Mouse (Mus musculus) thymus, postnatal 0 days (tissue): Measurements from ENCODE around the gene Clec5a. TPM values are rescaled to one million over a fixed set of nuclear protein-coding genes. Genes with fewer than 3 reads are reported as not detected.
"Not testable (repeated sequence)": the region's sequence is repeated elsewhere in the genome, so short reads cannot be mapped to it uniquely, and the experiment has no call there.

ENCODE experiments used
- DNase-seq: peaks from one replicate; pipeline ENCODE4 v3.0.0-alpha.2; 2015; ENCODE audit warnings: low spot score
- polyA plus RNA-seq: library from polyadenylated mRNA; unstranded; fragments of >200 nt; fragmentation: Nextera tagmentation; extraction: Ambion mirVana; gene quantifications from 2 replicates; pipeline ENCODE4 v1.2.1, GENCODE M21; 2015

The Clec5a gene
- 1.1 and 1.2 TPM in 2 replicates for polyA plus RNA-seq

DNA sequence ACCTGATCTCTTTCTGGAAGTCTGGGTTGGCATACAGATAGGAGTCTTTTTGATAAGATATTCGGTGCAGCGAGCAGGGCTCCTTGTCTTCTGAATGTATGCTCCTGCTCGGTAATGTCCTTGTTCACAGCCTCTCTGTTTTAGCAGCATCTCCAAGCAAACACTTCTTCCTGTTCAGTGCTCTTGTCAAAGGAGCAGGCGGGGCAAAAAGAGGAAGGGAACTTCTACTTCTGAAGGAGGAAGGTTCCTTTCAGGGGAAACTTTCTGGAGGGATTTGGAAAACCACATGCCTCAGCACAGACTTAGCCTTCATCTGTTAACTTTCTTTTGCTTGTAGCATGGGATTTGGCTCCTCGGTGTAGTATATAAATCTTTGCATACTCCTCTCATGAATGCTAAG lies at the start of gene Clec5a:
Clec5a (minus strand) TSS at position 177 of the 400 bp plus-strand sequence.
- no peak for DNase-seq

DNA sequence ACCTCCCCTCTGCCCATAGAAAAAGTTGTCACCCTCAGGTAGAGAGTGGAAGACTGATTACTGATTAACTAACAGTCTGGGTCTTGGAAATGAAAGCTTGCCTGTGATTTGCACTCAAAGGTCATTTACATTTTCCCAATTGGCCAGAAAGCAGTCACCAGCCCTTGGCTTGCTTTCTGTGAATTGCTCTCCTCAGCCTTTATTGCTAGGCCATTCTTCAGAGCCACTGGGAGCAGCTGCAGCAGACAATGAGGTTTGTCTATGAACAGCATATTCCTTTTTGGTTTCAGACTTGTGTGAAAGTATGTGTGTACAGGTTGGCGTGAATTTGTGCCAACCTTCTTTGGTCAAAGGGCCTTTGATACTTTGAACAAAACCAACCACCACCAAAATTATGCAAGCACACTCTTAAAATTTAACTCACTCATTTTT lies 49.0 kb upstream of the Clec5a start:
- no peak for DNase-seq

DNA sequence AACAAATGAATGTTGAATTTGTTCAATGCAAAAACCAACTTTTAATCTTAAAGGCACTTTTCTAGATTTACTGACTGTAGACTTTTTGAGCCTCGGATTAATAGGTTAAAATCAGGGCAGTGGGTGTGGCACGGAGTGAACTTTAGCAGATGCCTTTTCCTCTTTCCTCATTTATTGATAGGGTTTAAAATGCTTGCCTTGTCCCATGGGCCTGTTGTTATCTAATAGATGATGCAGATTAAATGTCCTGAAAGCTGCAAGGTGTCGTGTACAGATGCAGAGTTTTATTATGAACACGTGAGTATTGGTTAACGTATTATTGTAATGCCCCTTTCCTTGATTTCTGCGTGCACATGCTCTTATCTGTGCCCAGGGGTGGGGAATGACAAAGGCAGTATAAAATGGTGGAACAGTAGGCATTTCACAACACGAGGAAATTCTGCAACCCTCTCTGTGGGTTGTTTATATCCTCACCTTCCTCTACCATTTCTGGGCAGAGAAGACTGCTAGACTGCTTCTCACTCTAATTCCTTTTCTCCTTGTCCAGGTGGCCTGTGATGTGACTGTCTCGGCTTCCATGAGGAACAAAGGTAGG lies 42.9 kb upstream of the Clec5a start, which contains the start of gene Mgam:
Mgam (plus strand) TSS at position 426 of the 595 bp plus-strand sequence.
- no peak for DNase-seq

GRCm38 (mm10) chr6:40626111-40626510 lies 40.5 kb upstream of the Clec5a start:
- no peak for DNase-seq

DNA sequence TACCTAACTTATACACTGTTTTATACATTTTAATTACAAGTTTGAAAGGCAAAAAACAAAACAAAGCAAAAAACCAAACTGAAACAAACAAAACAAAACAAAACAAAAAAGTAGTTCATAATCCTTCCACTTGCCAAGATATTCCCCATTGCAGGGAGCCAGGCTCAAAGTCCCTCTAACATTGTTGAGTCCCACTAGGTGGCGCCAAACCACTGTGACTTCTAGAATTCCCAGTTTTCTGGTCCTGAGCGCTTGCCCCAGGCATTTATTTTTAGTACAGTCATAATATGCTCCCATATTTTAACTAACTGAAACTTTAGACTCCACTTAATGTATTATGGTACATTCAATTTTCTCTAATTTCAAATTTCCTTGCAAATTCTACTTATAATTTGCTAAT lies 32.3 kb upstream of the Clec5a start:
- DNase-seq = peak; percentile 8

DNA sequence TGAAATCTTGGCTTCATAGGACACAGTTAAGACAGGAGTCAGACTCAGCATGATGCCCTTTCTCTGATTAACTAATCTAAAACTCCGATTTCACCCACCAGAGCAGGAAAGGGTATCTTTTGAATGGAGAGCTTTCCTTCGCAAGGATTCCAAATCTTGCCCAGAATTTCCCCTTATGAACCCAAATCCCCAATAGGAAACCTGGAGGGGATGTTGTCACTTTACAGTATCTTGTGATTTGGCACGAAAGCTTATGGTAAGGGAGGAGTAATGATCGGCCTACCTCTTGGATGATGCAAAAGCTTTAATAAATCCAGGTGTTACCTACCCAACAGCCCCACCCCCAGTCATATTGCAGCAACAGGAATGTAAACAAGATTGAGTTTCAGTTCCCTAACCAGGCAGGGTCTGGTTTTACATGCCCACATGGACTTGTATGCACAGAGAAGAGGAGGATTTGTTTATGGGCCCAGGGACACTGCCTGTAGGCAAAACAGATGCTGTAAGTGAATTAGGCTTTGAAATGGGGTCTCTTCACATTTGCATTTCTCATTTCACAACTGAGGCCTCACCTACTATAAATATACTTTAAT lies 27.7 kb upstream of the Clec5a start, which contains the start of gene Tas2r138:
Tas2r138 (minus strand) TSS at position 51 of the 593 bp plus-strand sequence.
- no peak for DNase-seq

GRCm38 (mm10) chr6:40610244-40610643 lies 24.6 kb upstream of the Clec5a start:
- no peak for DNase-seq

- DNase-seq = no peak
Measured at GRCm38 (mm10) chr6:40607431-40607830, 21.8 kb upstream of the Clec5a start.

GRCm38 (mm10) chr6:40598546-40598945 lies 12.9 kb upstream of the Clec5a start:
- not testable (repeated sequence) for DNase-seq

DNA sequence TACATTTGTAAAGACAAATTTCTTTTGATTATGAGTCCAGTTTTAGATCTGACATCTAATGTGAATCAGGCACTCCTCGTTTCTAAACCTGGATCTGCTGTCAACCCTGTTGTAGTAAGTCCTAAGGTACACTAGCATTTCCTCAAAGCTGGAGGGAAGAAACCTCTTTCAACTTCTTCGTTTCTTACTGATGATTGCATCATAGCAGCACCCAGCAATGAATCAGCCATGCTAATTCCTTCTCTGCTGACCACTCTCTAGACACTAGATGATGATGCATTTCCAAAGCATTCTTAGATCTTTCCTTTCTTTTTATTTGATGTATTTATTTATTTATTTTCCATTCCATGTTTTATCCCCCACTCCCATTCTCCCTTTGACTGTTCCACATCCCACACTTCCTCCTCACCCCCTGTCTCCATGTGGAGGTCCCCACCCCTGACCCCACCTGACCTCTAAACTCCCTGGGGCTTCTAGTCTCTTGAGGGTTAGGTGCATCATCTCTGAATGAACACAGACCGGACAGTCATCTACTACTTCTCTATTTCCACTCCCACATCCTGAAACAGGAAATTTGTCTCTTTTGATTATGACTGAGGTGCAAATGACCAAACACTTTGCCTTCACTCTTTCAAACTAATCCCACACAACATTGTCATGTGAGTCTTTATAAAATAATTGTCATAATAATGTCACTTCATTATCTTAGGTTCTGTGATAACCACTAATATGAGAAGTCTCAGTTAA lies 9.4 kb upstream of the Clec5a start:
- DNase-seq = no peak

GRCm38 (mm10) chr6:40588346-40588745 lies 2.7 kb upstream of the Clec5a start:
- DNase-seq = no peak

GRCm38 (mm10) chr6:40584336-40584735 lies 1.3 kb downstream of the Clec5a start:
- DNase-seq = no peak

DNA sequence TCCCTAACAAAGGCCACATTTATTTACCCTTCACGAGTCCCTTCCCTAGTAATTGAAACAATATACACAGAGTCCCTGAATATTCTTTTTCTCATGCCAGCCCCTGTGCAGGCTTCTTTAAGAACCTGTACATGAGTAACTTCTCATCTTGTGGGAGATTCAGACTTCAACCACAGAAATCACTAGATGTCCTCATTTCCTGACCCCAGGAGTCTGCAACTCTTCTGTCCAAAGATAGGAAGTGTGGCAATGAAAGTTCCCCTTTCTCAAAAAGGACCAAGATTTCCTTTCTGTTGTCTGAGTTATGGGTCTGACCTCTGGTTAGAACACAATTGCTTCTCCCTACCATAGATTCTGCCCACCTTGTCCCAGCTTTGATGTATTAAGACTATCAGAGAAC lies 9.3 kb downstream of the Clec5a start:
- no peak for DNase-seq

DNA sequence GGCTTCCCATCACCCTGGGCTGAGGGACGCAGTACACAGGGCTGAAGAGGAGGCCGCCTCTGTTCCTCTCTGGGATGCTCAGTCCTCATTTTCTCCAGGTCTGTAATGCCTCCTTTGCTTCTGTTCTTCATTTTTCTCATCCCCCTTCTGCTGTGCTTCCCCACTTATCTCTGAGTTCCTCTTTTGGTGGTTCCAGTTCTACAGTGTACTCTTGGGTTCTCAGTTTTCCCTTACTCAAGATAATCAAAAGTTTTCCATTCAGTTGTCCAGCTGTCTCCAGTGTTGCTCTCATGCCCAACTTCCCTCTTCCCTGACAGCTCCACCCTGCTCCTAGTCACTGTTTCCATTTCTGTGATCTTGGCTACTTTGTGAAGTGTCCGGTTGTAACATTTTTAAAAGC lies 12.0 kb downstream of the Clec5a start:
- DNase-seq = no peak

DNA sequence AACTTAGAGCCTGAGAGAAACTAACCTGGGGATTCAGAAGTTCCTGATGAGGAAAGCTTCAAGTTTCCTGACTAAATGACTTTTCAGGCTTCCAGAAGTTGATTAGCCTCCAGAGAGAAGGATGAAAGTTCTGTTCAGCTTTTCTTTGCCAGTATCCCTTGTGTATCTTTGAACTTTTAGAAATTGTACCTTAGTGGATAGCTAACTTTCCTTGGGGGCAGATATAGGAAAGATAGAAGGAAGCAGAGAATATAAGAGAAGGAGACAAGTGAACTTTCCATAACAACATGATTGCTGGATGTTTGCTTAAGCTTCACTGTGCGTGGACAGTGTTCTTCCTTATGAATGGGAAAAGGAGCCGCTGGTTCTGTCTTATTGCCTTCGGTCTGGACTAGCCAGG lies 16.4 kb downstream of the Clec5a start, which contains the start of gene Olfr460:
Olfr460 (plus strand) TSS at position 301 of the 400 bp plus-strand sequence.
- DNase-seq = no peak

DNA sequence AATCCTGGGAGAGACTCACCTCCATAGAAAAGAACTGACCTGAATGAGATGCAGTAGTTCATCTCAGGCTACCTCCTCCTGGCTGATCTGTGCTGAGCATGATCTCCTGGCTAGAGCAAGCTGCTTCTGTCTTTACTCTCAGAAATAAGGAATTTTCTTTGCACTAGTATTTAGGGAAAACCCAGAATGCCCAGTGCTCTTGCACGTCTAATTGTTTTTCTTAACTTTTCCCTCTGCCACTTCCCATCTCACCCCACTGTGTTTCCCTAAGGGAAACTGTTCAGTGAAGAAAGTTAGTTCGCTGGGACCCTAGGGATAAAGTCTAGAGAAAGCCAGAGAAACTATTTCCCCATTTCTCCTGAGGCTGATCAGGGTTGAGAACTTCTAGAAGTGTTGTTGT lies 30.7 kb downstream of the Clec5a start, which contains the start of gene Olfr461:
Olfr461 (minus strand) TSS at position 101 of the 400 bp plus-strand sequence.
- no peak for DNase-seq

DNA sequence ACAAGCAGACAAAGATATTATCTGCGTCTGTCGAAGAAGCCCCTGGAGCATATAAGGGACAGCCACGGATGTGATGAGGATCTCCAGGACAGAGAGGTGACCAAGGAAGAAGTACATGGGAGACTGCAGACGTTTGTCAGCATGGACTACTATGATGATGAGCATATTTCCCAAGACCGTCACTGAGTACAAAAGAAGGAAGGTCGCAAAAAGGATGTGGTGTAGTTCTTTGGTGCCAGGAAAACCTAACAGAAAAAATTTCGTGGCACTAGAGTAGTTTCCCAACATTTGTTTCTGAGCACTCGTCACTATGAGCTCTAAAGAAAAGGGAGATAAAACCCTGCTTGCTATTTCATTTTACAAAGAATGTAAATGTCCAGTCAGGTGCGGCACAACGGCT lies 40.9 kb downstream of the Clec5a start:
- no peak for DNase-seq

Other genes with a start within 250 kb of the Clec5a start
- gene E330009J07Rik, start 149.7 kb downstream of the Clec5a start, polyA plus RNA-seq = 16.0 and 17.6 TPM in 2 replicates
- gene Wee2, start 146.7 kb downstream of the Clec5a start, polyA plus RNA-seq = 0.31 and 0.35 TPM in 2 replicates
- gene Ssbp1, start 114.5 kb downstream of the Clec5a start, polyA plus RNA-seq = 190 and 207 TPM in 2 replicates
- gene Tas2r137, start 94.6 kb downstream of the Clec5a start, polyA plus RNA-seq = not detected in 2 replicates
- gene Tas2r108, start 92.3 kb downstream of the Clec5a start, polyA plus RNA-seq = 0.13 and 0.17 TPM in 2 replicates
- gene Prss37, start 66.3 kb downstream of the Clec5a start, polyA plus RNA-seq = 0.15 TPM in 1 of 2 replicates, not detected in the other
- gene Olfr461, start 30.8 kb downstream of the Clec5a start, polyA plus RNA-seq = 0.22 TPM in 1 of 2 replicates, not detected in the other
- not detected in 2 replicates for gene Olfr460, start 16.3 kb downstream of the Clec5a start, polyA plus RNA-seq
- 0.13 TPM in 1 of 2 replicates, not detected in the other for gene Tas2r138, start 27.5 kb upstream of the Clec5a start, polyA plus RNA-seq
- gene Mgam, start 43.0 kb upstream of the Clec5a start, polyA plus RNA-seq = 1.1 and 1.2 TPM in 2 replicates